Mouse (Mus musculus) kidney, postnatal 36 days (tissue): ENCODE measurements at regions not wholly inside any gene's neighbourhood (a gene's known extent, or its start where the extent isn't known, plus 50 kb on each side); places are given as distances from the start of the nearest gene placed in this dataset.

Experiments
- DNase-seq, 2 experiments: peaks; one replicate each; pipeline ENCODE4 v3.0.0; 2021 to 2022; ENCODE audit warnings: mixed read lengths in 2 of 2

DNA sequence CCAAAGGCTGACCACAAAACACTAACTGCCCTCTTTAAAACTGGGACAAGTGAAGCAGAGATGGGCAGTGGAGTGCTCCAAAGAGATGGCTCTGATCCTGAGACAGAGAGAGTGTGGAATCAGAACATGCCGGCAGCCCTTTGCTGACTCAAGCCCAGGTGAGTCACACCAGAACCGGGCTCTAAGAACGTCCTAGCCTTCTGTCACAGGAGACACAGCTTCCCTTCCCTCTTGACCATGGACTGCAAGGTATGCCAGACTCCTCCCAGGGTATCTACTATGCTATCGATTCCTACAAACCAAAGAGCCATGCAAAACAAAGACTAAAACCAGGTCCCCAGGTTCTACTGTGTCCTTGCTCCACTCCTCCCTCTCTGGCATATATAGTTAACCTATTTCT is 98.0 kb downstream of the Dhx15 start:
- no peak for DNase-seq

- DNase-seq = no peak
Measured at GRCm38 (mm10) chr5:52088131-52088530, 102.2 kb downstream of the Dhx15 start.

- DNase-seq = no peak
Measured at GRCm38 (mm10) chr5:52086766-52087429, 103.4 kb downstream of the Dhx15 start.

DNA sequence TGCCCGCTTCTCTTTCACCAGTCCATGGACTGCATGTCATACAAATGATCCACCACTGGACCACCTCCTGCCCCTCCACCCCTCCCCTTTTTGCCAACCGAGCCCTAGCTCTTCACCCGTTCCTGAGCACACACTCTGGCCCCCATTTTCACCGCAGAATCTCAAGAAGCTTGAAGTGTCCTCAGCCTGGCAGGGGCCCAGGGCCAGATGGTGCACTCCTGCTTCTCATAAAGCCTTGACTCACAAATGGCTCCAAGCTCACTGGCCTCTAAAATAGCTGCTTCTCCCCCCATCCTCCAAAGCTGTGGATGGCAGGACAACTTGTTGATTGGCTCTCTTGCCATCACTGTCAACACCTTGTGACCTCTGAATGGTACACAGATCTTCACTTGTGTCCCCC is 110.0 kb downstream of the Dhx15 start:
- DNase-seq = no peak

DNA sequence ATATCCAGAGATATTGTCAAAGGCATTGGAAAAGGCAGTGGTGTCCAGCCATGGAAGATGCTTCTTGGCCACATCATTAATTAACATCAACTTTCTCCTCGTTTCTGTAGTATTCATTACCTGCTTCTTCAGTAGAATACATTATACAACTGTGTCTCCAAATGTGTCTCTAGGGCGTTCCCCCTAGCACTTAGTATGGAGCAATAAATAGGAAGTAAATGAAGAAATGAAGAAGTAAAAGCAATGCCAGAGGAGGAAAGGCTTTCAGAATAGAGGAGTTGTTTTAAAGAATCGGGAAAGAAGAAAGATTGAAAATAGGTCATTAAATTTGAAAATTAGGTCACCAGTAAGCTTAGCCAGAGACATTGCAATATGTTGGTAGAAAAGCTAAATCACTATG is 112.6 kb downstream of the Dhx15 start:
- DNase-seq = no peak

GRCm38 (mm10) chr5:52075096-52075495 is 115.2 kb downstream of the Dhx15 start:
- no peak for DNase-seq

DNA sequence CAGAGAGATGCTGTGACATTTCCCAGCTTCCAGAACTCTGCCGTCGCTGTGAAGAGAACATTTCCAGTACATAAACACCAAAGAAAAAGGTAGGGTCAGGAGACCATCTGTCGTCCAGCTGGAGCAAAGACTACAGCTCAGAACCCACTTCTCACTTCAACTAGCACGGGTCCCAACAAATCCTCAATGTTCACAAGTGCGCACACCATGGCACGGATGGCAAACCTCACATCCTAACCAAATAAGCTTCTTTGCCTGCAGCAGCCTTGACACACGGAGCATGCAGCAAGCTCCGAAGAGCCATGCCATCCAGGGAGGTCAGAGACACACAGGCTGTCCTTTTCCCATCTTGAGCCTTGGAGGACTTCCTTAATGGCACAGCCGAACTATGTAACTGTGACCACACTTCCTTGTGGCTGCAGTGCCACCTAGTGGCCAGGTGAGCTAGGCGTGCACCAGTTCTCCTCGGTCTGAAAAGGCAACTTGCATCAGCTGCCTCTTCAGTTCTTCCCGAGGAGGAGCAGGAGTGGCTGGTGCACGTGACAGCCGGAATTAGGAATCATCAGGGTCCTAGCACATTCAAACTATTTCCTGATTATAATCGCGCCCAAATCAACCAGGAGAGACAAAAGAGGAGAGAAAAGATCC is 125.4 kb downstream of the Dhx15 start:
- DNase-seq = peak; percentile 81 to 94

DNA sequence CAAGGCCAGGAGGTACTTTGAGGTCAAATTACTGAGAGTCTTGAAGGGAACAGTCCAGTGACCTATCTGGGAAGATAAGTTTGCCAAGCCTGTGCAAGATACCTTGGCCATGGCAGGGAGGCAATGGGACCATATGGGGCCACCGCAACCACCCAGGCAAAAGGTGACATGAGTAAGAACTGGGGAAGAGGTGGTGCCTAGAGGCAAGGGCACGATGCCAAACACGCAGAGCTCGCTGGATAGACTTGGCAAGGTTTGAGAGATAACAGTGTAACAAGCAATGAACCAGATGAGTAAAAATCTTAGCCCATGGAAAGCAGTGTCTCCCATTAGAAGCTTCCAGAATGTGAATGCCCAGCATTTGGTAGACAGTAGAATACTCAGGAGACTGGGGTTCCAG is 128.1 kb downstream of the Dhx15 start:
- peak in 1 of 2 experiments; percentile 14 for DNase-seq

- DNase-seq = no peak
Measured at GRCm38 (mm10) chr5:52061226-52061625, 129.1 kb downstream of the Dhx15 start.

DNA sequence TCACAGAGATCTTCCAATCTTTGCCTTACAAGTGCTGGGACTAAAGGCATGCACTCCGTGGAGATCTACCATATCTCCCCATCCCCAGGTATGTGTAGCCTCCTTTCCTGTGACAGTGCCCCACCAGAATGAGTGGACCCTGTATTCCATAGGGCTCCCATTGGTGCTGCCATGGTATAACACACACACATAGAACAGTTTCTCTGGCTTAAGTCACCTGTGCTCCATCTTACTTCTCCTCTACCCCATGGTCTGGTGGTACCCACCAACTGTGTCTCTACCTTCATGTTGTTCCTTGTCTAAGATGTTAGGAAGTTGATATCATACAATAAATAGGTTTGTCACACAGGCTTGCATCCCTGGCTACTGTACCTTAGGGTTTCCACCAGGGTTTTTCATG is 133.1 kb downstream of the Dhx15 start:
- DNase-seq = no peak

DNA sequence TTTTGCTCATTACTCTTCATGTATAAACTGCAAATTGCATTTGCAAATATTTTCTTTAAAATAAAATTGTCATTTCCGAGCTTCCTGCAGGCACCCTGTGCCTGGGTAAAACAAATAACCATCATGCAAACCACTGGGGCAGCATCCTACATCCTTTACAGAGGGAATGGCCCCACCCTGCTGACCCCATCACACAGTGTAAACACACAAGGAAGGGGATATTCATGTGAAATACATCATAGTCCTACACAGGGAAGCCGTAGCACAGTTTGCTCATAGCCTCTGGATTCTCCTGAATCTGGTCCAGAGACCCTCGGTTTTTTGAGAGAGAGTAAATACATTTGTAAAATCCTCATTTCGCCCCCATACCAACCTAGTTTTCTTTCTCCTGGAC is 138.2 kb downstream of the Dhx15 start:
- no peak for DNase-seq

- DNase-seq = peak in 1 of 2 experiments; percentile 9
Measured at GRCm38 (mm10) chr5:52051383-52052071, 138.8 kb downstream of the Dhx15 start.

- no peak for DNase-seq
Measured at GRCm38 (mm10) chr5:52048790-52049189, 141.5 kb downstream of the Dhx15 start.

GRCm38 (mm10) chr5:52046704-52047103 is 143.6 kb downstream of the Dhx15 start:
- DNase-seq = no peak

- DNase-seq = no peak
Measured at GRCm38 (mm10) chr5:52044101-52044500, 146.2 kb downstream of the Dhx15 start.

GRCm38 (mm10) chr5:52041447-52041846 is 148.9 kb downstream of the Dhx15 start:
- DNase-seq = no peak

- DNase-seq = no peak
Measured at GRCm38 (mm10) chr5:52040427-52041312, 149.6 kb downstream of the Dhx15 start.

GRCm38 (mm10) chr5:52035339-52035738 is 155.0 kb downstream of the Dhx15 start:
- no peak for DNase-seq

DNA sequence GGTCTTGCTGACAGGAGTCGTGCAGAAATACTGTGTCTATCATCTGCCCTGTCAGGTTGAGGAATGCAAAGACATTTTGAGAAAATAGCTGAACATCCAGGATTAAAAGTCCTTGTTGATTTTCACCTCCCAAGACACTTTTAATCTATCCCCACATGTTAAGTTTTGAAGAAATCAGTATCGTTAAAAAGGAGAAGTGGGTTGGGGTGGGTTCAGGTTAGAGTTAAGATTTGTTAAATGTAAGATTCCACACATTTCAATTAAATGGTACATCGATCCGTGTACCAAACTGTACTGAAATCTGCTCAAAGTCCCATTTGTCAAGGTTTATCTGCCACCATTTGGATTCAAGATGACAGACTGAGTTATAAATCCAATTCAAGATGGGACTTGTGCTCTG is 162.8 kb downstream of the Dhx15 start:
- no peak for DNase-seq

DNA sequence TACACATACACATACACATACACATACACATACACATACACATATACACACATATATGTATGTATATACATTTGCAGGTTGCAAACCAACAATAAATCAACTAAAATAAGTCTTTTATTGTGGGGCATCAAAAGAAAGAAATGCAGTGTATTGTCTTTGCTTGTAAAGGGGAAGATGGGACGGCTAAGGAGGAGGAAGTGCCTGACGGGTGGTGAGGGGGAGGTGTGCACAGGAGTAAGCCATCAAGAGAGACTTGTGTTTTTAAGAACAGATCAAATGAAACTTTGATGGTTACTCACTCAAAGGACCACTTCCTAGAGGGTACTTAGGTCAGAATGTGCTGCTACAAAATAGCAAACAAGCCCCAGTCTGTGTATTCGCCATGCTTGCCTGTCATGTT is 164.2 kb downstream of the Dhx15 start:
- no peak for DNase-seq

GRCm38 (mm10) chr5:52023212-52023611 is 167.1 kb downstream of the Dhx15 start:
- DNase-seq = no peak

- no peak for DNase-seq
Measured at GRCm38 (mm10) chr5:52016992-52017391, 173.3 kb downstream of the Dhx15 start.

DNA sequence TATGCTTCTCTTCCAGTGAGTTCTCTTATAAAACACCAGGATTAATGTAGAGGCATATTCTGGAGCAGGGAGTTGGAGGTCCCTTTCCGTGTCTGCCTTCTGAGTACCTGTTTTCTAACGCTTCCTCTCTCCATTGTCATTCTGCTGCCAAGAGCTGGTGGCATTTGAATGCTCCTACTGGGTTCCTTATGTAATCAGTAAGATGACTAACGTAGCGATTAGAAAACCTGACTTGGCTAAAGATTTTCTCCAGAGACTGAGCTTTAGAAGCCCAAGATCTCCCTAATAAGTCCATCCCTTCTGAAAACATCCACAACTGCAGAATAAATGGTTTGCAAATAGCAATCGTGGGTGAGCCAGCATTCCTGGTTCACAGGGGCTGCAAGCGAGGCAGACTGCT is 174.5 kb downstream of the Dhx15 start:
- no peak for DNase-seq
